In genomic region chr2:50696575-50696974, GRCm38 (mm10) we compare ENCODE assay signal across 13 mouse cellular contexts.
"Had no signal": no experiment of that assay in that cellular context is flagged by ENCODE, and none has a peak within 500 bp of the region (broad histone marks: within the 10 kb centered on the region; RNA-seq: fewer than 3 reads in every experiment).

No protein-coding gene starts in this region.

- H3K27ac ChIP-seq: liver, embryonic 14.5 days; midbrain, embryonic 10.5 days; midbrain, embryonic 12.5 days; midbrain, embryonic 15.5 days; neural tube, embryonic 12.5 days had no signal

- ATAC-seq: midbrain, embryonic 15.5 days had no signal

- DNase-seq: lung, adult 18-20 months; lung, embryonic 14.5 days; lung, postnatal 10 days; lung, postnatal 4 days; right cerebral cortex, postnatal 14 days; thymus, adult 2 months; thymus, postnatal 25 days; thymus, postnatal 4 days had no signal

- H3K9me3 ChIP-seq: midbrain, embryonic 10.5 days; midbrain, embryonic 12.5 days; midbrain, embryonic 15.5 days; neural tube, embryonic 12.5 days had no signal

- H3K4me2 ChIP-seq: lung, embryonic 14.5 days; midbrain, embryonic 12.5 days; midbrain, embryonic 15.5 days; neural tube, embryonic 12.5 days had no signal

- H3K27me3 ChIP-seq: midbrain, embryonic 12.5 days; midbrain, embryonic 15.5 days; neural tube, embryonic 12.5 days had no signal

- H3K9ac ChIP-seq: liver, embryonic 14.5 days; lung, embryonic 14.5 days; midbrain, embryonic 12.5 days; midbrain, embryonic 15.5 days; neural tube, embryonic 12.5 days had no signal

- H3K4me3 ChIP-seq: midbrain, embryonic 10.5 days; midbrain, embryonic 12.5 days; midbrain, embryonic 15.5 days; neural tube, embryonic 12.5 days had no signal

- H3K36me3 ChIP-seq: midbrain, embryonic 10.5 days; midbrain, embryonic 12.5 days; midbrain, embryonic 15.5 days; neural tube, embryonic 12.5 days had no signal
